Mouse (Mus musculus) spleen, adult 2 months (tissue): ENCODE measurements around the gene Chpf. TPM values are rescaled to one million over a fixed set of nuclear protein-coding genes. Genes with fewer than 3 reads are reported as not detected.

Experiments used
- DNase-seq, 2 experiments: peaks; one replicate each; pipeline versions ENCODE4 v3.0.0 to v3.0.0-alpha.2; 2012 to 2021; ENCODE audit warnings: low spot score in 2 of 2, low read depth in 1 of 2
- H3K27ac ChIP-seq: fragments of 200-500 bp; 2 replicates; pipeline ENCODE4 v1.5.1; 2012; ENCODE audit warnings: low read length, inconsistent platforms; ENCODE audit not compliant: insufficient read depth
- H3K27me3 ChIP-seq: fragments of 200-500 bp; 2 replicates; pipeline ENCODE4 v1.6.1; 2012; ENCODE audit warnings: mild to moderate bottlenecking, moderate library complexity, low read length, inconsistent platforms; ENCODE audit not compliant: control insufficient read depth, insufficient read depth
- H3K36me3 ChIP-seq: fragments of 200-500 bp; 2 replicates; pipeline ENCODE4 v1.6.1; 2012; ENCODE audit warnings: mild to moderate bottlenecking, low read length, inconsistent platforms; ENCODE audit not compliant: control insufficient read depth, insufficient read depth
- H3K4me1 ChIP-seq: fragments of 200-500 bp; 2 replicates; pipeline ENCODE4 v1.6.1; 2011; ENCODE audit warnings: inconsistent platforms; ENCODE audit not compliant: control insufficient read depth, insufficient read depth, insufficient read length
- H3K4me3 ChIP-seq: fragments of 200-500 bp; 2 replicates; pipeline ENCODE4 v1.5.1; 2011; ENCODE audit warnings: mild to moderate bottlenecking, inconsistent platforms; ENCODE audit not compliant: insufficient read depth, insufficient read length; ENCODE audit errors: extremely low read depth
- CTCF ChIP-seq: fragments of 200-500 bp; IDR thresholded peaks from 2 replicates; pipeline ENCODE4 v1.5.1; 2011; ENCODE audit warnings: mild to moderate bottlenecking, inconsistent platforms; ENCODE audit not compliant: insufficient read depth, insufficient read length, insufficient replicate concordance; ENCODE audit errors: extremely low read depth
- POLR2A ChIP-seq: fragments of 200-500 bp; IDR thresholded peaks from 2 replicates; pipeline ENCODE4 v1.6.1; 2011; ENCODE audit warnings: low read depth, low read length, inconsistent platforms
- WGBS: fragments of 180-500 bp; shearing (Covaris S2); methylation state at CpG from one replicate; pipeline ENCODE4 v1.1.7; 2018; 5-methylcytosine and 5-hydroxymethylcytosine counted together
- polyA plus RNA-seq: library from polyadenylated mRNA; depleted of rRNA; stranded (reverse); fragments of >200 nt; gene quantifications from 2 replicates; pipeline ENCODE4 v1.2.3, GENCODE M21; 2012

Gene Chpf
- polyA plus RNA-seq, 1 experiment, result 30.4 TPM

DNA sequence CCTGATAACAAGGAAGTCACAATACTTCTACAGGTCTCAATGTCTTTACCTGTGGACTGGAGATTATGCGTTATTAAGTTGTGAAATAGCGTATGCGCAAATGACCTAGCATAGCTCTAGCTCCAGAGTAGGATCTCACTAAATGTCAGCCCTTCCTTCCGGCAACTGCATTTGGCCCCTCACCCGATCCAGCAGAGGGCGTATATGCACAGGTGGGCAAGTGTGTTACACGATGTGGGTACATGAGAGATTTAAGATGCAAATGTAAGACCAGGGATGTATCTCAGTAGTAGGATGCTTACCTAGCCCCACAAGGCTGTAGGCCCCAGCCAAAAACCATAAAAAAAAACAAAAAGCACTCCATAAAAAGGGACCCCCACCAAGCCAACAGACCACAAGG is 20.3 kb upstream of the Chpf start:
- H3K27ac ChIP-seq, result no peak overlapping the region
- H3K36me3 ChIP-seq, result no peaks in the 10 kb centered on the region
- WGBS, result 77% methylated on average over 7 of the region's 7 CpGs
- DNase-seq, result no peak
- H3K4me1 ChIP-seq, result no peaks in the 10 kb centered on the region
- H3K27me3 ChIP-seq, result no peaks in the 10 kb centered on the region
- no peak for TF ChIP-seq CTCF
- TF ChIP-seq POLR2A, result no peak
- H3K4me3 ChIP-seq, result no peak overlapping the region

DNA sequence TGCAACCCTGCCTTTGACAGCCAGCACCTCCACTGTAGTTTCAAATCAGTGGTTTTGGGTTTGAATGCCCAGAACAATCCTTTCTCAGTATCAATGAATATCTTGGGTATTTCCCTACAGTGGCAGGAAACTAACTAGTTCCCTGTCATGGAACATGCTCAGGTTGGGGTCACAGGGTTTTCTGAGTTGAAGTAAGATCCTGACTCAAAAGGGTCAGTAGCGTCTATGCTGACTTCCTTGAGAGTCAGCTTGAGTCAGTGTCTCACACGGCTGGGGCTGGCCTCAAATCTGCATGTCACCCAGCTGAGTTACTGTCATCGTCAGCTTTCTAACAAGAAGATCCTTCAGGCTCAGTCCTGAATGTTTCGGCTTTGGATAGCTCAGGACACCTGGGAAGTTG is 19.8 kb upstream of the Chpf start:
- no peak overlapping the region for H3K27ac ChIP-seq
- no peak for DNase-seq
- H3K4me1 ChIP-seq, result no peaks in the 10 kb centered on the region
- H3K27me3 ChIP-seq, result no peaks in the 10 kb centered on the region
- WGBS, result 82% methylated on average over 4 of the region's 4 CpGs
- H3K4me3 ChIP-seq, result no peak overlapping the region
- TF ChIP-seq CTCF (no peak), POLR2A (no peak)
- H3K36me3 ChIP-seq, result no peaks in the 10 kb centered on the region

DNA sequence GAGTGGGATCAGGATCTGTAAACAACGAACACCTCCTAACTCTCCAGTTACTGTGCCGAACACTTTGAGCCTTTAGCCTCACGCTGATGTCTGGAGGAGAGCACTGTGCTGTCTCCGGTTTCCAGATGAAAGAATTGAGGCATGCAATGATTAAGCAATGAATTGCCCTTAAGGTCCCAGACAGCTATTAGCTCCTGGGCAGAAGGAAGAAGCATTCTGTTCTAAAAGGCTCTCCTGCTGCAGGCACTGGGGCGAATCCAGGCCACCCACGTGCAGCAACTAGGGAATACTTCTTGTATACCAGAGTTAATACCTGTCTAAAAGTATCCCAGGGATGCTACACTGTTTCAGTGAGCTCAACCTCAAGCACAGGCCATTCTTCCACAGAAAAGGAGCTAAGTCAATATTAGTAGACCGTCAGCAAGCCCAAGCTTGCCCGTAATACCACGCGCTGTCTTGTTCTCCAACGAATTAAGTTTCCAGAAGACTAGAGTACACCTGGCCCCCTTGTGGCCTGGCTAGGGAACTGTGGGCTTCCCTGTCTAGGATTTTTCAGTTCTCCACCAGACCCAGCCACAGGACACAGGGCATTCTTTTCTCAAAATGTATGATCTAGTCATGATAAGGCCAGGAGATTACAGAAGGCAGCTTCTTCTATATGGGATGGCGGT is 15.9 kb upstream of the Chpf start:
- WGBS, result 69% methylated on average over 12 of the region's 12 CpGs

DNA sequence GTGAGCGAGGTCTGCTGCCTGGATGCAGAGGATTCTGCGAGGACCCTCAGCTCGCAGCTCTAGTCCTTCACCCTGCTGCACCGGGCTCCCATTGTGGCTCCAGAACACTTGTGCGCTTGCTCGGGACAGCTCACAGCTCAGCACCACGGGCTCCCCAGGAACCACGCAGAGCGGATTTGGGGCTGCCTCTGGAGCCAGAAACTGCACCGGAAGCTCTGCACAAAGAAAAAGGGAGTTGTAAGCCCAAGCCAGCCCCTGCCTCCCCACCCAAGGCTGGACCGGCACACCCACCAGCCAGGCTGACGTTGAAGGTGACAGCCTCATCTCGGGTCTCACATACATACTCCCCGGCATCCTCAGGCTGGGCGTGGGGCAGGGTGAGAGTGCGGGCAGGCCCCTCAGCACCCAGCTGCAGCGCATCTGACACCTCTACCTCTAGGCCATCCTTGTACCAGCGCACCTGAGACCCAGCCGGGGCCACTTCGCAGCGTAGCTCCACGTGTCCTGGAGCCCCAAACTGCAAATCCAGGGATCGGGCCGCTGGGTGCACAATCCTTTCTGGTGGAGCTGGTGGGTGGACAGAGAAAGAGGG is 13.6 kb upstream of the Chpf start:
- H3K27ac ChIP-seq, result no peak overlapping the region
- 84% methylated on average over 24 of the region's 24 CpGs for WGBS
- TF ChIP-seq POLR2A (no peak), CTCF (no peak)
- no peaks in the 10 kb centered on the region for H3K36me3 ChIP-seq
- 0 out of 2 replicates have a peak, but pooled peaks cover 2% of the 10 kb centered on the region for H3K27me3 ChIP-seq
- no peaks in the 10 kb centered on the region for H3K4me1 ChIP-seq
- DNase-seq, result no peak
- H3K4me3 ChIP-seq, result no peak overlapping the region

More for the DNA sequence above, 15.9 kb upstream of the Chpf start:
- Histone ChIP-seq H3K27me3 (no peaks in the 10 kb centered on the region), H3K27ac (no peak overlapping the region), H3K36me3 (no peaks in the 10 kb centered on the region), H3K4me1 (no peaks in the 10 kb centered on the region), H3K4me3 (no peak overlapping the region)
- no peak for DNase-seq
- TF ChIP-seq CTCF, result peak; percentile 52; the same call in 1 of the 2 replicates
- no peak for TF ChIP-seq POLR2A

GRCm38 (mm10) chr1:75490785-75491551 is 11.9 kb upstream of the Chpf start:
- Histone ChIP-seq H3K36me3 (no peaks in the 10 kb centered on the region), H3K27me3 (peaks cover 12% of the 10 kb centered on the region; the same call in 1 of the 2 replicates), H3K4me3 (no peak overlapping the region), H3K27ac (no peak overlapping the region), H3K4me1 (peaks cover 3% of the 10 kb centered on the region; the same call in 1 of the 2 replicates)
- no peak for DNase-seq
- 93% methylated on average over 34 of the region's 34 CpGs for WGBS
- TF ChIP-seq POLR2A (no peak), CTCF (no peak)

GRCm38 (mm10) chr1:75487405-75488161 is 8.5 kb upstream of the Chpf start:
- no peak overlapping the region for H3K27ac ChIP-seq
- peak in 1 of 2 experiments; percentile 44 for DNase-seq
- no peaks in the 10 kb centered on the region for H3K36me3 ChIP-seq
- TF ChIP-seq CTCF (no peak), POLR2A (no peak)
- peaks cover 19% of the 10 kb centered on the region; the same call in 1 of the 2 replicates for H3K27me3 ChIP-seq
- H3K4me1 ChIP-seq, result peaks cover 3% of the 10 kb centered on the region; the same call in 1 of the 2 replicates
- 4% methylated on average over 62 of the region's 62 CpGs for WGBS
- H3K4me3 ChIP-seq, result peak overlapping the region; percentile 52
